ENCODE assay signal across 12 mouse cellular contexts in genomic region chr9:49884516-49885343, GRCm38 (mm10).
DNase-seq lines count a peak whose midpoint lies in the region; ATAC-seq and TF ChIP-seq lines count a peak whose summit lies in the region.
"Had no signal": no experiment of that assay in that cellular context is flagged by ENCODE, and none has a peak within 500 bp of the region (broad histone marks: within the 10 kb centered on the region; RNA-seq: fewer than 3 reads in every experiment).

No protein-coding gene starts in this region.

- H3K4me3 ChIP-seq in hindbrain, postnatal 0 days (ENCODE audit: low read length): no peak overlapping the region
- no peak overlapping the region for H3K4me3 ChIP-seq in hindbrain, embryonic 14.5 days (replicated peaks; ENCODE audit: low read length)
- no peak overlapping the region for H3K4me3 ChIP-seq in intestine, embryonic 15.5 days (replicated peaks)
- H3K4me3 ChIP-seq: layer of hippocampus, adult 2 months; limb, embryonic 13.5 days; midbrain, embryonic 13.5 days had no signal

- 56% methylated on average over 12 of the region's 12 CpGs for WGBS in hindbrain, postnatal 0 days
- 62% methylated on average over 12 of the region's 12 CpGs for WGBS in hindbrain, embryonic 14.5 days
- WGBS in intestine, embryonic 15.5 days: 80% methylated on average over 12 of the region's 12 CpGs

- intact Hi-C loops in heart, postnatal 25 days (cut with DNase I): no loop called here

- no peak overlapping the region for H3K27ac ChIP-seq in hindbrain, postnatal 0 days
- no peak overlapping the region for H3K27ac ChIP-seq in hindbrain, embryonic 14.5 days
- no peak overlapping the region for H3K27ac ChIP-seq in intestine, embryonic 15.5 days
- H3K27ac ChIP-seq: layer of hippocampus, adult 2 months; limb, embryonic 13.5 days; midbrain, embryonic 13.5 days had no signal

- no peaks in the 10 kb centered on the region for H3K4me1 ChIP-seq in hindbrain, postnatal 0 days (ENCODE audit: insufficient read depth, low read length)
- H3K4me1 ChIP-seq in hindbrain, embryonic 14.5 days (replicated peaks; ENCODE audit: control insufficient read depth, insufficient read depth, low read length): peaks cover 6% of the 10 kb centered on the region; the same call in 1 of the 2 replicates
- no peaks in the 10 kb centered on the region for H3K4me1 ChIP-seq in intestine, embryonic 15.5 days (replicated peaks)
- H3K4me1 ChIP-seq: limb, embryonic 13.5 days had no signal

- no peaks in the 10 kb centered on the region for H3K9me3 ChIP-seq in hindbrain, postnatal 0 days (ENCODE audit: low read length)
- H3K9me3 ChIP-seq in hindbrain, embryonic 14.5 days (ENCODE audit: control insufficient read depth, low read length): no peaks in the 10 kb centered on the region
- H3K9me3 ChIP-seq in intestine, embryonic 15.5 days: no peaks in the 10 kb centered on the region
- H3K9me3 ChIP-seq: limb, embryonic 13.5 days; midbrain, embryonic 13.5 days had no signal

- no peaks in the 10 kb centered on the region for H3K36me3 ChIP-seq in hindbrain, postnatal 0 days (ENCODE audit: insufficient read depth, low read length)
- H3K36me3 ChIP-seq in hindbrain, embryonic 14.5 days (replicated peaks; ENCODE audit: control insufficient read depth, insufficient read depth): no peaks in the 10 kb centered on the region
- no peaks in the 10 kb centered on the region for H3K36me3 ChIP-seq in intestine, embryonic 15.5 days
- H3K36me3 ChIP-seq: limb, embryonic 13.5 days; midbrain, embryonic 13.5 days had no signal

- no peaks in the 10 kb centered on the region for H3K27me3 ChIP-seq in hindbrain, postnatal 0 days (ENCODE audit: insufficient read depth, low read length)
- no peaks in the 10 kb centered on the region for H3K27me3 ChIP-seq in hindbrain, embryonic 14.5 days (ENCODE audit: control insufficient read depth, insufficient read depth, low read length)
- no peaks in the 10 kb centered on the region for H3K27me3 ChIP-seq in intestine, embryonic 15.5 days (replicated peaks)
- H3K27me3 ChIP-seq: limb, embryonic 13.5 days; midbrain, embryonic 13.5 days had no signal

- no peak overlapping the region for H3K4me2 ChIP-seq in hindbrain, postnatal 0 days (ENCODE audit: low read depth, low read length)
- no peak overlapping the region for H3K4me2 ChIP-seq in hindbrain, embryonic 14.5 days (replicated peaks)
- no peak overlapping the region for H3K4me2 ChIP-seq in intestine, embryonic 15.5 days (replicated peaks)
- H3K4me2 ChIP-seq: limb, embryonic 13.5 days; midbrain, embryonic 13.5 days had no signal

- no peak for ATAC-seq in hindbrain, postnatal 0 days
- ATAC-seq in hindbrain, embryonic 14.5 days (ENCODE audit: low FRiP score): no peak
- no peak for ATAC-seq in intestine, embryonic 15.5 days
- no peak for ATAC-seq in erythroid progenitor cell, adult 5-6 weeks (replicated peaks; ENCODE audit: low FRiP score, poor library complexity, severe bottlenecking)
- ATAC-seq: lung, postnatal 0 days; midbrain, embryonic 13.5 days had no signal

- no peak for TF ChIP-seq CTCF in hindbrain, postnatal 0 days (IDR thresholded peaks at IDR 0.05; ENCODE audit: low read depth)

- peak; percentile 33 for DNase-seq in hindbrain, postnatal 0 days (ENCODE audit: low spot score)
- no peak for DNase-seq in hindbrain, embryonic 14.5 days (ENCODE audit: low spot score)
- DNase-seq in cerebellum, adult 11-12 months: peak; percentile 65
- peak; percentile 51 for DNase-seq in gastrocnemius, adult 18-20 months (ENCODE audit: low spot score)
- peak; percentile 8 for DNase-seq in heart, postnatal 25 days (ENCODE audit: low spot score)
- DNase-seq in kidney, postnatal 14 days: no peak

- H3K9ac ChIP-seq in hindbrain, postnatal 0 days (replicated peaks; ENCODE audit: low read length): no peak overlapping the region
- H3K9ac ChIP-seq in hindbrain, embryonic 14.5 days: no peak overlapping the region
- no peak overlapping the region for H3K9ac ChIP-seq in intestine, embryonic 15.5 days
- H3K9ac ChIP-seq: limb, embryonic 13.5 days; midbrain, embryonic 13.5 days had no signal

Comparison
In these comparisons a context has a peak if more than half of its experiments do, and no peak if none do; other contexts are left out.
1. DNase-seq: peak in hindbrain, postnatal 0 days (single experiment), cerebellum, adult 11-12 months (single experiment), gastrocnemius, adult 18-20 months (single experiment) and heart, postnatal 25 days (single experiment); none in hindbrain, embryonic 14.5 days (single experiment) and kidney, postnatal 14 days (single experiment).